ENCODE assay signal across 8 mouse cellular contexts in genomic region chr11:3773782-3774462, GRCm38 (mm10).
DNase-seq lines count a peak whose midpoint lies in the region; ATAC-seq and TF ChIP-seq lines count a peak whose summit lies in the region.

No protein-coding gene starts in this region.

- peaks cover 34% of the 10 kb centered on the region for H3K27me3 ChIP-seq in hindbrain, embryonic 12.5 days
- no peaks in the 10 kb centered on the region for H3K27me3 ChIP-seq in midbrain, embryonic 16.5 days (ENCODE audit: control insufficient read depth, insufficient read depth, low read depth, low read length)

- peak overlapping the region; percentile 57 for H3K4me3 ChIP-seq in layer of hippocampus, adult 2 months
- H3K4me3 ChIP-seq in hindbrain, embryonic 12.5 days = peak overlapping the region; percentile 51
- peak overlapping the region; percentile 69 for H3K4me3 ChIP-seq in midbrain, embryonic 16.5 days (ENCODE audit: low read depth, low read length)

- H3K9ac ChIP-seq in hindbrain, embryonic 12.5 days = peak overlapping the region; percentile 74
- H3K9ac ChIP-seq in midbrain, embryonic 16.5 days (ENCODE audit: low read depth, low read length) = peak overlapping the region; percentile 88

- DNase-seq in layer of hippocampus, adult 2 months (ENCODE audit: low spot score in 2 of 2) = no peak
- no peak for DNase-seq in layer of hippocampus, adult 18-20 months (ENCODE audit: low spot score in 2 of 2)
- peak; percentile 59 to 66 for DNase-seq in cerebellum, postnatal 25 days
- DNase-seq in adrenal gland, postnatal 25 days = no peak
- DNase-seq in urinary bladder, postnatal 14 days (ENCODE audit: low spot score) = no peak
- DNase-seq in spleen, postnatal 10 days (ENCODE audit: low spot score in 2 of 2) = no peak

- WGBS in hindbrain, embryonic 12.5 days = 44% methylated on average over 6 of the region's 6 CpGs
- WGBS in midbrain, embryonic 16.5 days = 24% methylated on average over 6 of the region's 6 CpGs

- peak overlapping the region; percentile 82 for H3K4me2 ChIP-seq in hindbrain, embryonic 12.5 days (replicated peaks)
- peak overlapping the region; percentile 76 for H3K4me2 ChIP-seq in midbrain, embryonic 16.5 days (ENCODE audit: low read length)

- TF ChIP-seq CTCF in layer of hippocampus, adult 2 months (conservative IDR thresholded peaks at IDR 0.05) = no peak

- H3K27ac ChIP-seq in layer of hippocampus, adult 2 months = peak overlapping the region; percentile 88
- peak overlapping the region; percentile 76 for H3K27ac ChIP-seq in hindbrain, embryonic 12.5 days
- peak overlapping the region; percentile 82 for H3K27ac ChIP-seq in midbrain, embryonic 16.5 days (ENCODE audit: low read length)

- peaks cover 19% of the 10 kb centered on the region for H3K4me1 ChIP-seq in hindbrain, embryonic 12.5 days
- peaks cover 5% of the 10 kb centered on the region for H3K4me1 ChIP-seq in midbrain, embryonic 16.5 days (ENCODE audit: control insufficient read depth, insufficient read depth, low read length)

- no peaks in the 10 kb centered on the region for H3K9me3 ChIP-seq in hindbrain, embryonic 12.5 days (replicated peaks)
- no peaks in the 10 kb centered on the region for H3K9me3 ChIP-seq in midbrain, embryonic 16.5 days (replicated peaks; ENCODE audit: control insufficient read depth, low read length, poor library complexity, severe bottlenecking)

- no peaks in the 10 kb centered on the region; the same call in 1 of the 2 replicates for H3K36me3 ChIP-seq in hindbrain, embryonic 12.5 days
- H3K36me3 ChIP-seq in midbrain, embryonic 16.5 days (ENCODE audit: control insufficient read depth, insufficient read depth, low read length) = peaks cover 3% of the 10 kb centered on the region

- peak; percentile 65 for ATAC-seq in hindbrain, embryonic 12.5 days (ENCODE audit: low FRiP score)
- peak; percentile 52 for ATAC-seq in midbrain, embryonic 16.5 days

Comparison
In these comparisons a context has a peak if more than half of its experiments do, and no peak if none do; other contexts are left out.
1. DNase-seq: peak in cerebellum, postnatal 25 days (2 of 2); none in layer of hippocampus, adult 2 months (0 of 2), layer of hippocampus, adult 18-20 months (0 of 2), adrenal gland, postnatal 25 days (single experiment), urinary bladder, postnatal 14 days (single experiment) and spleen, postnatal 10 days (0 of 2).
2. Peak in every context shown above with its lines, with median percentiles within 50 percentile points of each other: H3K27ac ChIP-seq and H3K4me3 ChIP-seq.